Mouse (Mus musculus) hindbrain, embryonic 13.5 days (tissue): ENCODE results near the gene Acot4. TPM values are rescaled to one million over a fixed set of nuclear protein-coding genes. Genes with fewer than 3 reads are reported as not detected.
"Not testable (repeated sequence)": the region's sequence is repeated elsewhere in the genome, so short reads cannot be mapped to it uniquely, and the experiment has no call there.

Source experiments
- ATAC-seq: fragments of 200-750 bp; cut with Nextera tagmentation; 2 replicates; pipeline ENCODE4 v1.8.0; 2017; ENCODE audit warnings: moderate TSS enrichment; ENCODE audit not compliant: low FRiP score
- H3K27ac ChIP-seq: fragments of 300-500 bp; sonication (generic); 2 replicates; pipeline ENCODE4 v1.5.1; 2015; ENCODE audit warnings: inconsistent platforms, mild to moderate bottlenecking, moderate library complexity
- H3K27me3 ChIP-seq: fragments of 300-500 bp; sonication (generic); 2 replicates; pipeline ENCODE4 v1.6.1; 2015; ENCODE audit warnings: mild to moderate bottlenecking, inconsistent platforms
- H3K36me3 ChIP-seq: fragments of 300-500 bp; sonication (generic); 2 replicates; pipeline ENCODE4 v1.6.1; 2015; ENCODE audit warnings: mild to moderate bottlenecking, inconsistent platforms
- H3K4me1 ChIP-seq: fragments of 300-500 bp; sonication (generic); replicated peaks from 2 replicates; pipeline ENCODE4 v1.6.1; 2015; ENCODE audit warnings: inconsistent platforms
- H3K4me2 ChIP-seq: fragments of 300-500 bp; sonication (generic); 2 replicates; pipeline ENCODE4 v1.6.1; 2015; ENCODE audit warnings: inconsistent platforms, mild to moderate bottlenecking, moderate library complexity
- H3K4me3 ChIP-seq: fragments of 300-500 bp; sonication (generic); 2 replicates; pipeline ENCODE4 v1.5.1; 2015; ENCODE audit warnings: mild to moderate bottlenecking, inconsistent platforms
- H3K9ac ChIP-seq: fragments of 300-500 bp; sonication (generic); 2 replicates; pipeline ENCODE4 v1.6.1; 2015; ENCODE audit warnings: mild to moderate bottlenecking, inconsistent platforms
- H3K9me3 ChIP-seq: fragments of 300-500 bp; sonication (generic); 2 replicates; pipeline ENCODE4 v1.6.1; 2016; ENCODE audit warnings: inconsistent platforms
- WGBS: fragments of 180-500 bp; shearing (Covaris S2); methylation state at CpG from one replicate; pipeline ENCODE4 v1.1.7; 2015; 5-methylcytosine and 5-hydroxymethylcytosine counted together
- polyA plus RNA-seq: library from polyadenylated mRNA; unstranded; fragments of >200 nt; fragmentation: Nextera tagmentation; extraction: Ambion mirVana; gene quantifications from 2 replicates; pipeline ENCODE4 v1.2.1, GENCODE M21; 2015

The Acot4 gene
- polyA plus RNA-seq, 1 experiment from 2014 or later, result 0.09 TPM

GRCm38 (mm10) chr12:84063228-84063627 is 25.0 kb downstream of the Acot4 start:
- WGBS, result 70% methylated on average over 5 of the region's 5 CpGs
- ATAC-seq, result no peak

GRCm38 (mm10) chr12:84063833-84064232 is 25.7 kb downstream of the Acot4 start:
- Histone ChIP-seq H3K9me3 (no peaks in the 10 kb centered on the region), H3K4me3 (no peak overlapping the region), H3K27ac (no peak overlapping the region), H3K9ac (no peak overlapping the region), H3K4me1 (no peaks in the 10 kb centered on the region), H3K27me3 (peaks cover 20% of the 10 kb centered on the region), H3K4me2 (no peak overlapping the region), H3K36me3 (no peaks in the 10 kb centered on the region)
- no peak for ATAC-seq
- WGBS, result 89% methylated on average over 2 of the region's 2 CpGs

More at GRCm38 (mm10) chr12:84063228-84063627, 25.0 kb downstream of the Acot4 start:
- H3K27ac ChIP-seq, result no peak overlapping the region
- H3K36me3 ChIP-seq, result no peaks in the 10 kb centered on the region
- H3K4me3 ChIP-seq, result no peak overlapping the region
- no peaks in the 10 kb centered on the region for H3K9me3 ChIP-seq
- H3K9ac ChIP-seq, result no peak overlapping the region
- no peaks in the 10 kb centered on the region for H3K4me1 ChIP-seq
- H3K27me3 ChIP-seq, result peaks cover 14% of the 10 kb centered on the region
- no peak overlapping the region for H3K4me2 ChIP-seq

- H3K27me3 ChIP-seq, result peaks cover 26% of the 10 kb centered on the region
- 77% methylated on average over 8 of the region's 8 CpGs for WGBS
- no peak for ATAC-seq
Observed at GRCm38 (mm10) chr12:84064621-84065020, 26.4 kb downstream of the Acot4 start.

GRCm38 (mm10) chr12:84067752-84068151 is 29.6 kb downstream of the Acot4 start:
- Histone ChIP-seq H3K4me2 (no peak overlapping the region), H3K27me3 (peaks cover 43% of the 10 kb centered on the region), H3K4me3 (no peak overlapping the region), H3K36me3 (no peaks in the 10 kb centered on the region), H3K27ac (no peak overlapping the region), H3K9ac (no peak overlapping the region), H3K4me1 (peaks cover 5% of the 10 kb centered on the region), H3K9me3 (no peaks in the 10 kb centered on the region)
- ATAC-seq, result no peak
- WGBS, result 91% methylated on average over 4 of the region's 4 CpGs

More at GRCm38 (mm10) chr12:84064621-84065020, 26.4 kb downstream of the Acot4 start:
- Histone ChIP-seq H3K36me3 (no peaks in the 10 kb centered on the region), H3K9ac (no peak overlapping the region), H3K4me2 (no peak overlapping the region), H3K4me1 (peaks cover 2% of the 10 kb centered on the region; the same call in 1 of the 2 replicates), H3K4me3 (no peak overlapping the region), H3K27ac (no peak overlapping the region), H3K9me3 (no peaks in the 10 kb centered on the region)

- no peak overlapping the region for H3K4me2 ChIP-seq
- no peak overlapping the region for H3K4me3 ChIP-seq
- H3K27ac ChIP-seq, result no peak overlapping the region
- no peaks in the 10 kb centered on the region for H3K36me3 ChIP-seq
- WGBS, result 61% methylated on average over 8 of the region's 8 CpGs
- peaks cover 5% of the 10 kb centered on the region for H3K4me1 ChIP-seq
- H3K9ac ChIP-seq, result no peak overlapping the region
- no peak for ATAC-seq
- no peaks in the 10 kb centered on the region for H3K9me3 ChIP-seq
- peaks cover 43% of the 10 kb centered on the region for H3K27me3 ChIP-seq
Observed at GRCm38 (mm10) chr12:84068296-84068695, 30.1 kb downstream of the Acot4 start.

- Histone ChIP-seq H3K4me3 (peak within 1 kb of the TSS; percentile 43), H3K9ac (peak within 1 kb of the TSS; percentile 63), H3K9me3 (no peaks in the 10 kb centered on the region), H3K27ac (no peak within 1 kb of the TSS), H3K36me3 (no peaks in the 10 kb centered on the region), H3K4me2 (peak within 1 kb of the TSS; percentile 60), H3K27me3 (peaks cover 43% of the 10 kb centered on the region), H3K4me1 (peaks cover 5% of the 10 kb centered on the region)
- WGBS, result 62% methylated on average over 9 of the region's 9 CpGs
- no peak for ATAC-seq
Observed at GRCm38 (mm10) chr12:84068986-84069385, 30.8 kb downstream of the Acot4 start, which contains the start of gene Acot5. Acot5 (plus strand) TSS chr12:84069325.

GRCm38 (mm10) chr12:84069582-84069981 is 31.4 kb downstream of the Acot4 start:
- peaks cover 43% of the 10 kb centered on the region for H3K27me3 ChIP-seq
- not testable (repeated sequence) for H3K4me1 ChIP-seq, ATAC-seq, H3K36me3 ChIP-seq, H3K9me3 ChIP-seq, H3K27ac ChIP-seq
- 1% methylated on average over 45 of the region's 52 CpGs for WGBS
- H3K9ac ChIP-seq, result peak overlapping the region; percentile 63
- H3K4me2 ChIP-seq, result peak overlapping the region; percentile 60
- H3K4me3 ChIP-seq, result peak overlapping the region; percentile 43

- H3K9ac ChIP-seq, result no peak overlapping the region
Observed at GRCm38 (mm10) chr12:84071696-84072095, 33.5 kb downstream of the Acot4 start.

GRCm38 (mm10) chr12:84077371-84077990 is 39.3 kb downstream of the Acot4 start:
- no peaks in the 10 kb centered on the region for H3K4me1 ChIP-seq
- H3K4me3 ChIP-seq, result no peak overlapping the region
- H3K27ac ChIP-seq, result no peak overlapping the region
- H3K9me3 ChIP-seq, result no peaks in the 10 kb centered on the region
- WGBS, result 88% methylated on average over 4 of the region's 4 CpGs
- ATAC-seq, result no peak
- no peak overlapping the region for H3K4me2 ChIP-seq
- peaks cover 4% of the 10 kb centered on the region; the same call in 1 of the 2 replicates for H3K27me3 ChIP-seq
- H3K36me3 ChIP-seq, result no peaks in the 10 kb centered on the region
- no peak overlapping the region for H3K9ac ChIP-seq

More at GRCm38 (mm10) chr12:84071696-84072095, 33.5 kb downstream of the Acot4 start:
- Histone ChIP-seq H3K4me2 (no peak overlapping the region), H3K9me3 (no peaks in the 10 kb centered on the region), H3K4me1 (peaks cover 5% of the 10 kb centered on the region), H3K36me3 (no peaks in the 10 kb centered on the region), H3K4me3 (no peak overlapping the region), H3K27me3 (peaks cover 43% of the 10 kb centered on the region), H3K27ac (no peak overlapping the region)
- no peak for ATAC-seq
- WGBS, result 95% methylated on average over 2 of the region's 2 CpGs

- Histone ChIP-seq H3K4me3 (no peak overlapping the region), H3K27me3 (no peaks in the 10 kb centered on the region), H3K36me3 (no peaks in the 10 kb centered on the region), H3K4me1 (no peaks in the 10 kb centered on the region), H3K9ac (no peak overlapping the region), H3K9me3 (0 out of 2 replicates have a peak, but pooled peaks cover 3% of the 10 kb centered on the region), H3K4me2 (no peak overlapping the region), H3K27ac (no peak overlapping the region)
- ATAC-seq, result no peak
- 87% methylated on average over 2 of the region's 2 CpGs for WGBS
Observed at GRCm38 (mm10) chr12:84083842-84084241, 45.7 kb downstream of the Acot4 start.

- H3K4me2 ChIP-seq, result no peak overlapping the region
- no peak overlapping the region for H3K27ac ChIP-seq
- no peaks in the 10 kb centered on the region for H3K27me3 ChIP-seq
- H3K4me1 ChIP-seq, result no peaks in the 10 kb centered on the region
- 95% methylated on average over 4 of the region's 4 CpGs for WGBS
- 0 out of 2 replicates have a peak, but pooled peaks cover 3% of the 10 kb centered on the region for H3K9me3 ChIP-seq
- no peak for ATAC-seq
- no peak overlapping the region for H3K9ac ChIP-seq
- no peaks in the 10 kb centered on the region for H3K36me3 ChIP-seq
- H3K4me3 ChIP-seq, result no peak overlapping the region
Observed at GRCm38 (mm10) chr12:84084581-84084980, 46.4 kb downstream of the Acot4 start.

- not testable (repeated sequence) for H3K4me2 ChIP-seq, H3K4me3 ChIP-seq, H3K27me3 ChIP-seq, H3K4me1 ChIP-seq, ATAC-seq, H3K9ac ChIP-seq, H3K27ac ChIP-seq, H3K36me3 ChIP-seq
- 94% methylated on average over 5 of the region's 5 CpGs for WGBS
- peaks cover 14% of the 10 kb centered on the region; the same call in 1 of the 2 replicates for H3K9me3 ChIP-seq
Observed at GRCm38 (mm10) chr12:84094666-84095065, 56.5 kb downstream of the Acot4 start.
